Mouse (Mus musculus) urinary bladder, adult 18-20 months (tissue): ENCODE data around the gene Slc35f2.

Source experiments
- DNase-seq, 2 experiments: peaks; one replicate each; pipeline ENCODE4 v3.0.0; 2022; ENCODE audit warnings: low spot score in 2 of 2, mixed read lengths in 2 of 2

The Slc35f2 gene

DNA sequence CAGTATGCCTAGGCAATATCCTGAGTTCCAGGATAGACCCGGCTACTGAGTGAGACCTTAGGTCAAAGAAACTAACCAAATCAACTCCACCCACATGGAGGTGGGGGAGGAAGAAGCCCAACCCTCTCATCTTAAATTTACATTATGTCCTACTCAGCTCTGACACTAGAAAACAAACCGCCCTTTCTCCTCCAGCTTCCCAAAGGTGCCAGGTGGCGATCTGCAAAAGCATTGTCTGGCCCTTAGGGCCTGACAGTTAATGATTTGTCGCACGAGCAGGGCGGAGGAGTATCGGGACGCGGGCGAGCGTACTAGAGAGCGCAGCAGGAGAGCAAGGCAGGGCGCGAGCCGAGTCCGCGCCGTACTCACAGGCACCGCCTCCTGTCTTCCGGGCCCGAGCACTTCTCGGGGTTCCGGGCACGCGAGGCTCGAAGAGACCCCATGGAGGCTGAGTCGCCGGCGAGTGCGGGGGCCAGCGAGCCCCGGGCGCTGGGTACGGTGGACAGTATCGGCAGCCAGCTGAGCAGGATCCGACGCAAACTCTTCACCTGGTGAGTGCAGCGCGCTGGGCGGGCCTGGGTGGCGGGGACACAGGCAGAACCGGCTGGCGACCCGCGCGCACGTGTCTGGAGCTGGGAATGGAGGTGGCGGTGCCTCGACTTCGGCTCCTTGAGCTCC lies at the start of gene Slc35f2:
Slc35f2 (plus strand) TSS at position 195 of the 678 bp plus-strand sequence.
- peak in 1 of 2 experiments; percentile 75 for DNase-seq

GRCm38 (mm10) chr9:53740829-53741404 lies 30.4 kb upstream of the Slc35f2 start:
- DNase-seq, result no peak

GRCm38 (mm10) chr9:53750411-53750810 lies 20.9 kb upstream of the Slc35f2 start:
- no peak for DNase-seq

DNA sequence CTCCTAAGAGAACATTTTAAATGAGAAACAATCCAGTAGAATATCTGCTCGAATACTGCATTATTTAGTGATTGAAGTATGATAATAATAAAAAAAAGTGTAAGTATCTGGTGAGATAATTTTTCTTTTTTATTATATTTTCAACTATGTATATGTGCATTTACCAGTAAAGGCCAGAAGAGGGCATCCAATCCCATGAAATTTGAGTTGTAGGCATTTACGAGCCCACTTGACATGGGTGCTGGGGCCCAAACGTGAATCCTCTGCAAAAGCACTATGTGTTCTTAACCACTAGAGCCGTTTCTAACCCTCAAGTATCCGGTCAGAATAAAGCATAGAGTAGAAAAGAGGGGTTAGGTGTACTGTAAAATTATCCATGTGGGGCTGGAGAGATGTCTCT lies 20.4 kb upstream of the Slc35f2 start:
- DNase-seq, result no peak

- no peak for DNase-seq
Measured at GRCm38 (mm10) chr9:53754801-53755200, 16.5 kb upstream of the Slc35f2 start.

DNA sequence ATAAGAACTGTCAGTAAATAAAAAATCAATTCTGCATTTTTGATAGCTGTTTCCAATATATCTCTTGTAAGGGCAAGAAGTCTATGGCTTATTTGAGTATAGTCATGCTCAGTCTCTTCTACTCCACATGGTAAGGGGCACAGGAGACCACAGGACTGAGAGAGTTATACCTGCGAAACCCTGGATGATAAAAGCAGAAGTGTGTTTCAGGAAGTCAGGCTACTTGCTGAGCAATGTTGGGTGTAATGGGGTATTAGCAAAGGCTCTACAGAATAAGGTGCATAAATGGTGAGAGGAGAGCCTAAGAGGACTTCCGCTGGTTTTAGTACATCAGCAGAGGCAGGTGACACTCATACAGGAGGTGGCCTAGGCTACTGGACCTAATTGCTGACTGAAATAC lies 13.2 kb upstream of the Slc35f2 start:
- no peak for DNase-seq

DNA sequence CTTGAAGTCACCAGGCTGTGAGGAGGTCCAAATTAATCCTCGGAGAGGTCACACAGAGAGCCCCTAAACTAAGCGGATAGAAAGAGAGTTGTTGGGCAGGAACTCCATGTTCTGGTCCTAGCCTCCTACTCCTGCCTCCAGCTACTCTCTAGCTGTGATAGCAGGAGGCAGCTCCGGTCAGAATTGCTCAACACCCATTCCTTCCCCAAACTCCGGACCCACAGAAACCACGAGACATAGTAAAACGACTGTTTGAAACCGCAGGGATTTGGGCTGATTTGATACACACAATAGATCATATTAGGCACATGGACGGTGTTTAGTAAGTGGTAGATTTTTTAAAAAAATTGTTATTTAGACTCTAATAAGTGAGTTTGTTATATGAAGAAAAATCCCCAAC lies 6.6 kb upstream of the Slc35f2 start:
- DNase-seq, result no peak

- no peak for DNase-seq
Measured at GRCm38 (mm10) chr9:53768486-53768885, 2.9 kb upstream of the Slc35f2 start.

- DNase-seq, result peak; percentile 37 to 44
Measured at GRCm38 (mm10) chr9:53770771-53771343, 481 bp upstream of the Slc35f2 start.

- peak in 1 of 2 experiments; percentile 23 for DNase-seq
Measured at GRCm38 (mm10) chr9:53772121-53772561, 803 bp downstream of the Slc35f2 start.

GRCm38 (mm10) chr9:53775511-53775910 lies 4.2 kb downstream of the Slc35f2 start:
- DNase-seq, result no peak

GRCm38 (mm10) chr9:53786561-53787407 lies 15.4 kb downstream of the Slc35f2 start:
- DNase-seq, result no peak

- no peak for DNase-seq
Measured at GRCm38 (mm10) chr9:53793830-53794330, 22.5 kb downstream of the Slc35f2 start.

DNA sequence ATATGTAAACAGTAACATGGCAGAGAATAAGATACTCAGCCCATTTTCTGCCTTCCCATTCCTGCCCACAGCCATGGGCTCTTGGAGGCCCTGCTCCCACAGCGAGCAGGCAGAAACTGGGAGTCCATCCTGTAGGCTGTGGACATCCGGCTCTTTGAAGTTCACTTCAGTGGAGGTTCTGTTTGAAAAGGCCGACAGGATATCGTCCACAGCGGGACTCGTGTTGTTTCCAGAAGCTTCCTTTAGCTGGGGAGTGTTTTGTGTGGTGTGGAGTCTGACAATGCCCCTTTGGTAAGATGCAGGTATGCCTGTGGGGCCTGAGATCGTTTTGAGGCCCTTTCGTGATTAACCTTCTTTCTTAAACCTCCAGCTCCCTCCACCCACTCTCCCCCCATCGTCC lies 23.2 kb downstream of the Slc35f2 start:
- no peak for DNase-seq

DNA sequence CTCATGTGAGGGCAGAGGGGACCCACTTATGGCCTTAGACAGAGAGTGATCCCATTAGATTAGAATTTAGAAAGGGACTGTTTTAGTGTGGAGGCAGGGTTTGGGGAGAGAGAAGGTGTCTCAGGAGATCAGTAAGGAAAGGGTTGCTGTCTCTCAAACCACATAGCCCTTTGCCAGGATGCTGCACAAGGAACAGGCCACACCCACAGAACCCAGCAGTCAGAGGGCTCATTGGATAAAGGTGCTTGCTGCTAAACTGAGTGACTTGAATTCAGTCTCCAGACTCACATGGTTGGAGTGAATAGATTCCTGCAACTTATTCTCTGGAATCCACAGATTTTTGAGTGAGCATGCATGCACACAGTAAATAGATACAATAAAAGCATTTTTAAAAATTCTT lies 24.0 kb downstream of the Slc35f2 start:
- DNase-seq, result no peak

DNA sequence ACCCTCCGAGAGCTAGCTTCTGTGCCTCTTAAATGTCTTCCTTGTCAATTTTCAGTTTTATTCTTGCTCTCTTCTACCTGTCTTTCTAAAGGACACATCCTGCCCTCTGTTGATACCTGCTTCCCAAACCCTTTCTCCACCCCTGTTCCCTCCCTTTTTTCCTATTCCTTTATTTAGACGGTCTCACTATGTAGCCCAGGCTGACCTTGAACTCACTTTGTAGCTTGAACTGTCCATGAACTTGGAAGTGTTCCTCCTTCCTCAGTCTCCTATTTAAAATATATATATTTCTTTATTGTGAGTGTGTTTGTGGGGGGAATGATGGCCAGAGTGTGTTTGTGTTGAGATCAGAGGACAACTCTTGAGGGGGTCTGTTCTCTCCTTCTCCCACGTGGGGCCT lies 25.0 kb downstream of the Slc35f2 start:
- DNase-seq, result no peak

- DNase-seq, result no peak
Measured at GRCm38 (mm10) chr9:53797141-53797540, 25.8 kb downstream of the Slc35f2 start.

GRCm38 (mm10) chr9:53802921-53803320 lies 31.6 kb downstream of the Slc35f2 start:
- DNase-seq, result no peak

- DNase-seq, result no peak
Measured at GRCm38 (mm10) chr9:53806496-53807086, 35.3 kb downstream of the Slc35f2 start.

- no peak for DNase-seq
Measured at GRCm38 (mm10) chr9:53813418-53813817, 42.1 kb downstream of the Slc35f2 start.

- peak in 1 of 2 experiments; percentile 39 for DNase-seq
Measured at GRCm38 (mm10) chr9:53818760-53819159, 47.4 kb downstream of the Slc35f2 start.

DNA sequence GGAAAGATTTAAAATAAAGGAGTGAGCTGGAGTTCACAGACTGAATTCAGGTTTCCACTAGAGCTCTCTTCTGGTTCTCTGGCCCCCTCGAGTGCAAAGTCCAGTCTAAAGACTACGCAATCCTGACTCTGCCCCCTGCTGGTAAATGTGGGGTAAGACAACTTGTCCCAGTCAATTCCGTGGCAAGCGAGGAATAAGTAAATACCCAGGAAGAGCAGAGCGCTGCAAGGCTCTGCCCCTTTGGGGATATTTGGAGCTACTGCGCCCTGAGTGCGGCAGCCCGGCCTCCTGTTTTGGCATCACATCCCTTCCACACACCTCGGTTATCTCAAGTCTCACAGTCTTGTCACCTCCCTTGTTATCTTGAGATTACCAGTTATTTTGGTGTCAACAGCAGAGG lies 54.0 kb downstream of the Slc35f2 start:
- no peak for DNase-seq
